Mouse (Mus musculus): ENCODE measurements at regions not wholly inside any gene's neighbourhood (a gene's known extent, or its start where the extent isn't known, plus 50 kb on each side); places are given as distances from the start of the nearest gene placed in this dataset.

DNA sequence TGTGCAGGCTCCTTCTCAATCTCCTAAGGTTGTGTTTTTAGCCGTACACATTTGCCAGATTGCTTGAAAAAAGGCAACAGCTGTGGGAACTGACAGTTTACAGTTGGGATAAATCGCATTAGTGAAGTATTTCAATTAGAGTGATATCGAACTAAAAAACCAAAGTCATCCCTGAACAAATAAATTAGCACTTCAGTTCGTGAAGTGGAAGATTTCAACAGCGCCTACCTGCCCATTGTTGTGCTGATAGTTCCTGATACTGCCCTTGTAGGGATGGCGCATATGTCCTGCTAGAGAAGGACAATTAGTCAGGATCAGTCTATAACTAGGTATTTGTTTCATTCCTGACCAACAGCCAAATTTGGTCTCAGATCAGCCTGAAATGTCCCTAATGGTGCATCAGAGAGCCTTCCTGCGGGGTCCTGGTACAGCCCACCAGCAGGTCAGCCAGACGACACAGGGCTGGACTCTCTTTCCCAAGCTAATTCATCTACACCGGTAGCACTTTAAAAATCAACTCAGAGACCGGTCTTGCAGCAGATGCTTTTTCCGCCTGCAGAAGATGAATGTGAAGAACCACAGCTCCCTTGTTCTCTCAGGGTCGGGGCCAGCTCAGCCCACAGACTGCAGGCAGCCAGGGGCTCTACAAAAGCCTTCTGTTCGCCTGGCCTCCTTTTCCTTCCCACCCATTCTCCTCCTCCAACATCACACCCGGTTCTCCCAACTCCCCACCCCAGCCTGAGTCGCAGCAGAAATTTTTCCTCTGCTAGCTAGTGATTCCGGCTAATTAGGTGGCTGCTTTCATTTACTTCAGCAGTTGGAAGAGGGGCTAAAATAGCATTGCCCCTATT is 146.1 kb downstream of the Psat1 start:
- peak; percentile 20 for DNase-seq

DNA sequence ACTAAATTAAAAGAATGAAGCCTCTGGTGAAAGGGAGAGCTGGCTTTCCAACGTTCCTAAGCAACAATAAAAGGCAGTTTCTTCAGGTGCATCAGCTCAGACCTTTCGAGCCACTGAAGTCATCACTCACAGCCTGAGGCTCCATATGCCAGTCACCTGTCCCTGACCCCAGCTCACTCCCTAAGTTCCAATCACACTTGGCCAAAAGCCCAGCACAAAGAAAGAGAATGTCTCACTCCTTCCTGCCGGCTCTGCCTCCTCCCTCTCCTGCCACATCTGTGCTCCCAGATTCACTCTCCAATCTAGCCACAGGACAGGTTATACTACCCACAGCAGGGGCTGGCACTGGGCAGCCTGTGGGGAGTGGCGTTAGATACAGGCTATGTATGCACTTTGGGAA is 150.7 kb downstream of the Psat1 start:
- DNase-seq: no peak

DNA sequence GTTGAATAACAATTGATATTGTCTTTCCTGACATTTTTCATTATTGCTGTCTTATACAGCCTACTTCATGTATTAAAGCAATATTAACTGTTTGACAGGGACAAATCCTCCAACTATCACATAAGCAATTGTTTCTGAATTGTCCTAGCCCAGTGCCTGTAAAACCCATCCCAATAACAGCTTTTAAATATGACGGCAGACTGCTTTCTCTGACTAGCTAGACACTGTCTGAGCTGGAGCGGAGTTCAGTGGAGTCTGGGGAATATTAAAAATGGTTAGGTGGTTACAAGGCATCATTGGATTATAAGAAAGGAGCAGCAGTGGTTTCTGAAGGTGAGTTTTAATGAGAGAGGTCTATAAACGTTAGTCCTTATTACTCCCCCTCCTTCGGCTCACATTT is 155.2 kb downstream of the Psat1 start:
- no peak for DNase-seq

DNA sequence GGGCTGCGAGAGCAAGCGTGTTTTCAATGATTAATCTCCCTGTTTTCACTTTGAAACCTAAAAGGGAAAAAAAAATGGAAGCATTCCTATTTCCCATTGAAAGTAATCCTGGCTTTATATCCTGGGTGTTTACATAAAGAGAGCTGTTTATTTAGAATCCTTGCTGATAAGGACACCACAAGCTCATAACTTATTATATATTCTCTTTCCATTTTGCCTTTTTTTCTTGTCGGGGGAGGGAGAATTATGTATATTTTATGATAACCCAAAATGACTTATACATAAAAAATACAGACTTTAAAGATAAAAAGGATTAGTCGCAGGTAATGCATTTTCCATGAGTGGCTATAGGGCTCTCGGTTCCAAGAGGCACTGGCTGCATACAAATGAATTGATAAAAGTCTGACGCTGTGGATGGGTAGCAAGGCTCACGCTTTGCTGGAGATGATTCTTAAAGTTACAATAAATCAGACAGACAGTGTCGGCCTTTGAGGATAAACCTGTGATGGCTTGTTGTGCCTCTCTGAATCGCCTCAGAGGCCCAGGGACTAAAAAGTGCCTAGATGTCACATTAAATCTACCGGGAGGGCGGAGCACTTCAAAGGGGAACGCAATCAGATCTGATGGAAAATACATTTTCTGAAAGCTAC is 155.7 kb downstream of the Psat1 start:
- DNase-seq: no peak

DNA sequence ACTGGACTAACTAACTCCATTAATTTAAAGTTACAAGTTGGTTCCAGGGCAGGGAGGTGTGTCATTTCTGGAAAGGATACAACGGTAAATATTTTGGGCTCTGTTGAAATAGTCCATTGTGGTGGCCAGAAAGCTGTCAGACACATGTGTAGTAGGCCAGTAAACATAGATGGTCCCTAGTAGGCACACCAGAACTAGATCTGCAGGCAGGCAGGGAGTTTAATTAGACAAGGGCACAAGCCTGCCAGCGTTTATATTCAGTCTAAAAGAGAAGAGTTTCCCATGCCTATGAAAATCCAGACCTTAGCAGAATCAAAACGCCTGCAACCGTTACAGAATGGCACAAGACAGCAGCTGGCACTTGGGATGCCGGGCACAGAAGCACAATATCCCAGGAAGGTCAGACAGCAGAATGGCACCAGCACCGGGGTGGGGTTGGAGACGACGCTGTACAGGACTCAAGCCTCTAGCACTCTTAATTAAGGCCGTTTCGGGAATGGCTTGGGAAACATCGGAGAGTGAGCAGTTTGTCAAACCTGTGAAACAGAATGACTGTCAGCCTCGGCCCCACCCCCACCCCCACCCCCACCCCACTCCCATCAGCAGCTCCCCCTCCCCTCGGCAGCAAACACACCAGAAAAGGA is 156.4 kb downstream of the Psat1 start:
- no peak for DNase-seq

DNA sequence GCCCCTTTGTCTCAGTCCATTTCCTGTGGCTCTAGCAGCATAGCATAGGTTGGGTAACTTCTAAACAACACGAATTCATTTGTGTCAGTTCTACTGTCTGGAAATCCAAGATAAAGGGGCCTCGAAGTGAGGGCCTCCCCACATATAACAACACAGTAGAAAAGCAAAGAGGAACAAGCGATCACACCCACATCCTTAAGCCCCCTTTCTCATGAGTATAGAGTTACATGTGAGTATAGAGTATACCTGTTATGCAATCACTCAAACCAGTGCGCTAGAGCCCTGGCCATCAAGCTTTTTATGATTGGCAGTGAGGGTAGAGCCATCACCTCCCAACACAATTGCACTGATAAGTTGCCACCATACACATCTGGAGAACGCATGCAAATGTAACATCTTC is 157.4 kb downstream of the Psat1 start:
- no peak for DNase-seq

DNA sequence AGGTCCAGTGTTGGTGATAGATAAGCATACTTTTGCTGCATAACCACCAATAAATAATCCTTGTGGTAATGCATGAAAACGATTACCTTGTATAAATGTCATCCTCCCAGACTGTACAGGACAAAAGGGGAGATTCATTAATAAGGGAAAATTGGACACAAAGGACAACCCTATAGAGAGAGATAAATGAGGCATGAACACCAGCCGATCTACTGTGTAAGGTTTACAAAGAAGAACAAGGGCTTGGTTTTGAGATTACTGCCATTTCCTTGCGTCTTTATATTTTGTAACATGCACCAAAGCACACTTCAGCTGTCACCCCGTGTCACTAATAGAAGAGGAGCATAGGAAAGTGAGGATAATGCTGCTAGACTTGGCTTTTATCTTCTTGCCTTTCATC is 162.5 kb downstream of the Psat1 start:
- no peak for DNase-seq

DNA sequence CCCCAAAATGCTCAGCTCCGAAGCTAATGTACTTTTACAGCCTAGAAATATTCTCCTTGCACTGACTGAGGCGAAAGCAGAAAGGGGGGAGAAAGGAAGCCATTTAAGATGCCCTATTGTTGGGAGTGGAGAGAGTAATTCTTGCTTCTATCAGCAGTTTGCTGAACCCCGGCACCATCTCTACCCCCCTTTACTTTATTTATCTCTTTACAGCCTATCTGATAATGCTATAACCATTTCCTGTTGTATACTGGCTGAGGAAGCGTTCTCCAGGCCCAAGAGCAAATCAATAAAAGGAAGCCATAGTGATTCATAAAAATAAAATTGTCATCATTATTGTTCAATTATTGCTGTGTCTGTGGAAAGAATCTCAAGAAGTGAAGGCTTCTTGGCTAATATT is 177.5 kb downstream of the Psat1 start:
- DNase-seq: no peak

DNA sequence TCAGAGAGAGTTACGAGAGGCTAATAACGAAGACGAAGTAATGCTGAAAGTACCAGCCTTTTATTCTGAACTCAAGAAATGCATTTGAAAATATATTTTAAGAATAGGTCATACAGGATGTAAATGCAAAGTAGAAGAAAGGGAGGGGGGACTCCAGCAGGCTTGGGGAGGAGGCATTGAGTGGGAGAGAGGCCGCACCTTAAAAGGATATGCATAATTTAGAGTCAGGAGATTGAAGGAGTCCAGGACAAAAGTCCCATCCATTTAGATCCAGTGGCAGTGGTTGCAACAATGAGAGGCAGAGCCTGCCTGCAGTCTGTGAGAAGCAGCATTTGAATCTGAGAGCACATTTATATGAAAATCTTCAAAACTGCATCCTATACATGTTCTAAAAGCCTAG is 186.1 kb downstream of the Psat1 start:
- DNase-seq: no peak

DNA sequence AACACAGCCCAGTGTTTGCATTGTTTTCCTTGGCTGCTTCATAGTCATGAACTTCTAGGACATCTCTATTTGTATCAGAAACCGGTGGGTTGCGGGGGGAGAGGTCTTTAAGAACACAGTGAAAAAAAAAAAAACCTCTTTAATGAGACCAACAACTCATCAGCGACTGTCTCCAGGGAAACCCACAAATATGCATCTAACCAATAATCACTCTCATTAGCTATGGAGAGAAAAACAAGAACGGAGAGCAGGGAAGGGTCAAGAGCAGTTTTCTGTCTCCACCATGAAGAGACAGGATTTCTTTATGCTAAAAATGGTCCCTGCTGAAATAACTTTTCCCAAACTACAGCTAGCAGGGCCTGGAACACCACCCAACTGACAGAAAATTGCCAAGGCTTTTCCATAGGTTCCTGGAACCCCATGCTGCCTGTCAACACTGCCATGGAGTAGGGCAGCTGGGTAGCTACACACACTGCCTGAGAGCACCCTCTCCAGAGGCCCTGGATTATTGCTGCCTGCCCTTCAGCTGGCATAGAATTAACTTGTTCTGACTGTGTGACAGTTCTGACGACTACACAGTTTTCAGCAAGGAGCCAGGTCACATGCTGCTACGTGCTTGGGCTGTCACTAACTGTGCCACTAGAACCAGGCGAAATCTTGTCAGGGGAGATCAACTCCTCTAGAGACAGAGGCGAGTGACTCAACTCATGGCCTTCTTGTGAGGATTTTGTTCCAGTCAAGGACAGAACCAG is 201.9 kb downstream of the Psat1 start:
- no peak for DNase-seq

DNA sequence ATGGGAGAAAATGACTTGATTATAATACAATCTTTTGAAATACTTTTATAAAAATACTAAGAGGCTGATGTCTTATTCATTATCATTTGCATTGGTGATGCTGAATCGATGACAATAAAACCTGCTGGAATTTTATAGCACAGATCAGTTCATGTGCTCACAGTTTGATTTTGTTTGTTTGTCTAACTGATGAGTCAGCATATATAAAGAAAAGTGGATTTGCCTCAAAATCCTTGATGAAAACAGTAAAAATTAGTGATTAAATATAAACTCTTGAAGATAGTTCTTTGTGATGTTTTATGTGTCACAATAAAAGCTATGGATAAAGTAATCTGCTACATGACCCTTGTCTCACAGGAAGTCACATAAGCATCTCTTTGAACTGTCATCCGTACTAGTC is 210.9 kb downstream of the Psat1 start:
- no peak for DNase-seq

DNA sequence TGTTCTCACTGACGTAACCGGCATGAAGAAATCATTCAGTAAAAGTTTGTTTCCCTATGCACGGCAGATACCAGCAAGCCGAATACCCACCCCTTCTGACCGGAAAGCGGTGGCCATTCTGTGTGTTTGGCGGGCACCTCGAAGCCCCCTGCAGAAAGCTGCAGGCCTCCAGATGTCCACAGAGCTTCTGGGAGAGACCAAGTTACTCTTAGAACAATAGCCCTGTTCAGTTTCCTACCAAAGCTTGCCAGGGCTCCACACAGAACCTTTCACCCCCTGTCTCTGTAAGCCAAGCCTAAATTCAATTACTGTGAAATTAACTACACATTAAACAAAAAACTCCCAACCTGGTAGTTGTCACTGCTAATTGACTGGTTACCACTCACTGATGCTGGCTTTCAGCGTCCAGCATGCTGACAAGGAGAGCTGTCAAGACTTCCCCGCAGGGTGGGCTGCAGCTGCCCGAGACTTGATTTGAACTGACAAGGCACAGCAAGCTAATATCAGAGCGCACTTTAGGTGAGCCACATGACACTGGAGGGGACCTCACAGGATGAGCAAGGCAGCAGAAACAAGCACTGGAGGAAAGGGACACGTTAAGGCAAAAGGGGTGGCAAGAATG is 220.2 kb downstream of the Psat1 start:
- DNase-seq: no peak

DNA sequence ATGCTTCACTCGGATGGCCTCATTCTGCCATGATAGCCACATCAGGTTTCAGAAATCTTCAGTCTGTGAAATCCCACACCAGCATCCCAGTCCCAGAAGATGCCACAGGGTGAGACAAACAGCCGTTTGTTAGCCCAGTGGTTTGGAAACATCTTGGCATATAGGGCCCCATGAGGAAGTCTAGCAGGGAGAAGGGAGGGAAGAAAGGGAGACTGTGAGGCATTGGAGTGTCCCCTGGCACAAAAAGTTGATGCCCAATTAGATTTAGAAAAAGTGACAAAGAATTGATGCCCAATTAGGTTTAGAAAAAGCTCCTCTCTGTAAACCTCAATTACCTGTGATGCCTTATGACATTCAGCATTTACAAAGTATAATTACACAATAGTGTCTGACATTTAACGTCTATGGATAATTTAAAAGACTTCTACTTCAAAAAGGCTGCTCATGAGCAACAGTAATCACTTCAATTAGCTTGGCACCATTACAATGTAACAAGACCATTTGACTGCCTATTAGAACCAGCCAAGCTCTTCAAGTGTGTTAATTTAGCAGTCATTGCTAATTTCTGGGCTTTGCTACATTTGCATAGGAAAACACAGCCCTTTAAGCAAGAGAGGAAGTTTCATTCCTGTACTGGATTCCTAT is 254.6 kb downstream of the Psat1 start:
- DNase-seq: no peak

DNA sequence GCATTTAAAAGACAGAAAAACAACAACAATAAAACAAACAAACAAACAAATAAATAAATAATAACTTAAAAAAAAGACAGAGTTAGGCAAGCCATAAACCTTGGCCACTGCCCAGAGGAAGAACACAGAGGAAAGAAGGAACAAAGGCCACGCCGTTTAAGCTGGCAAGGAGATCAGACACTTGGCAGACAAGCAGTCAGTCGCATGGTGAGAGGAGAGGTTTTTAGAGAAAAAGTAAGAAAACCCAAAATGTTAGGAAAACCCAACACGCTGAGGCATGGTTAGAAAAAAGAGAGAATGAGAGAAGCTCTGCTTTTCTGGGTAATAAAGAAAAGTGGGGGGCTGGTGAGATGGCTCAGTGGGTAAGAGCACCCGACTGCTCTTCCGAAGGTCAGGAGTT is 277.1 kb downstream of the Psat1 start:
- no peak for DNase-seq

DNA sequence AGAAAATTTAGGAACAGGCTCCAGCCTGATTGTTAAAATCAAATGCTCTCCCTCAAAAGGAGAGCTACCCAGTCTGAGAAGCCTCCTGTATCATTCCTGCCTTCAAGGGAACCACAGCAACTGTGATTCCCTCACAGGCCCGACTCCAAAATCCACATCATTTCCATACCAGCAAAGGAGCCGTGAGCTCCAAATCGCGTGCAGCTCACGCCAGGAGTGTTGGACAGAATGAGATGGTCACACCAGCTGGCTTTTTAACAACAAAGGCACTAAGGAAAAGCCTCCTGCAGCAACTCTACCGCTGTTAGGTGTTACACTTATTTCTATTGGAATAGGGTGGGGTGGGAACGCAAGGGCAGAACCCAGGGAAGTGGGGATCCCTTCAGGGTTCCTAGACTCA is 277.6 kb downstream of the Psat1 start:
- DNase-seq: no peak

DNA sequence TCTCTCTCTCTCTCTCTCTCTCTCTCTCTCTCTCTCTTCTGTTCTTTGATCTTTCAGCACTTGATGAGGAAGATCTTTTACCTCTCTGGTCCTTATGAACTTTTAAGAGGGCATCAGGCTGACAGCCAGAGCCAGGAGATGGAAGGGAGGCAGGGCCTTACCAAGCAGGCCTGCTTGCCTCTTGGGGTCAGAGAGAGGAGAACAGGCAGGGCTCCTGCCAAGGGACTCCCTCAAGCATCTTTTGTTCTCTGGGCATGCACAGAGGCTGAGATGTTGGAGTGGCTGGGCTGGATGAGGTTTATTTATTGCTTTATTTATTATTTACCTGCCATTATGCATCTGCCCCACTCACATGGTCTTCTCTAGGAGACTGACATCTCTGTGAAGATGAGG is 278.5 kb downstream of the Psat1 start:
- no peak for DNase-seq

DNA sequence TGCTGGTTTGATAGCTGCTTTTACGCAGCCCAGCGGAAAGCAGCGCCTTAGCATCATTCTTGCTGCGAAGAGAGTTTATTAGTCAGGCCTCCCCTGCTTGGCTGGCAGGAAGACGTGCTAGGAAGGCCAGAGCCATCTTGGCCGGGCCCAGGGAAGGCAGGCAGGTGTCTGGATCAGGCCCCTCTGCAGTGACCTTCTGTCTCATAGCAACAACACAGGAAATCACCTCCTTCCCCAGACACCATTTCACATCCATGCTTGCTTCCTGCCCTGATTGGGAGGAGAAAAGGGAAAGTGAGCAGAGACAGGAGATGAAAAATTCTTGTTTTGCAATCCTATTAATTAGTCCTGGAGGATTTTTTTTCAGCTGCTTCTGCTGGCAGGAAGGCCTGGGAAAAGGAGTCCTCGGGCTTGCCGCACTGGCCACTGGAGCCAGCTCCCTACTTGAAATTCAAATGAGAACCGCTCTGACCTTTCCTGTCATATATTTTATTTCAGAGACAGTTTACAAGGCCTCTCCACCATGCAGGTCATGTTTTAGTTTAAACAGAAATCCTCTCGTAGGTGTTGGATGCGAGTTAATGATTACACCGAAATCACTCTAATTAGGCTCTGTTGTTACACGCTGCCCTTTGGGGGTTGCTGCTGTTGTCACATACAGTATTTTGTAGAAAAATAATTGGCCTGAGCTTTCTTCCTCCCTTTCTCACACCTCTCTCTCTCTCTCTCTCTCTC is 279.1 kb downstream of the Psat1 start:
- no peak for DNase-seq

DNA sequence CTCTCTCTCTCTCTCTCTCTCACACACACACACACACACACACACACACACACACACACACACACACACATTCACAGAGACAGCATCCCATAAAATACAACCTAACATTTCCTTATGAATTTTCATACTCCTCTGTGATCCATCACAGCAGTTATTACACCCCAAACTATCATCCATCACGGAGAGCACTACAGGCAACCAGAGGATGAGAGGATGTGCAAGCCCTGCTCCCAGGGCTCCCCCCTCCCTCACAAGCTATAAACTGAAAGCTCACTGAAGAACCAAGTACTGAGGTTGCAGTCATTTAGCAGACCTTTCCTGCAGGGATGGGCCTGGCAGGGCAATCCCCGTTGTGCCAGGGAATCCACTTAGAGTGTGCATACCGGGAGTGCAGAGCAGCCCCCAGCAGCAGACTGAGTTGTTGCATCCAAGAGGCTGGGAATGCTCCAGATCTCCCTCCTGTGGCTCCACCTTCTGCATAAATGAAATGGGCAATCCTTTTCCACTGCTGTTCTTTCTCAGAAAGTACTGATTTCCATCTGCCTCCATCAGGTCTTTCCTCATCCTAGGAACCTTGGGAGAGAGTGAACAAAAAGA is 283.4 kb downstream of the Psat1 start:
- no peak for DNase-seq

DNA sequence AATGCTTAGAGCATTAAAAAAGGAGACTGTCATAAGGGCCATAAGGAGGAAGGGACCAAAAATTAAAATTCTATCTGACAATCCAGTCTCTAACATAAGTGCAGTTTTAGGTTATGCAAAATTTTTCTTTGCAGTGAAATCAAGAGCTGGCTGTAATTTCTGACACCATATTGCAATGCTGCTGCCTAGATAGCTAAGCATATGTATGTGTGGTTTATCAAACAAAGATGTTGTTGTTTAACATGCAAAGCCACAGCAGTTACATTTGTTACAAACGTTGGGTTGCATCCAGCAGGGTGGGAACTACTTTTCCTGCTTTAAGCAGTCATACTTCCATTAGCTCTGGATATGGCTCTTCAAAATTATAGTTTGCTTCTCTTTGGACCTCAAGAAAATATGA is 288.5 kb downstream of the Psat1 start:
- DNase-seq: no peak

DNA sequence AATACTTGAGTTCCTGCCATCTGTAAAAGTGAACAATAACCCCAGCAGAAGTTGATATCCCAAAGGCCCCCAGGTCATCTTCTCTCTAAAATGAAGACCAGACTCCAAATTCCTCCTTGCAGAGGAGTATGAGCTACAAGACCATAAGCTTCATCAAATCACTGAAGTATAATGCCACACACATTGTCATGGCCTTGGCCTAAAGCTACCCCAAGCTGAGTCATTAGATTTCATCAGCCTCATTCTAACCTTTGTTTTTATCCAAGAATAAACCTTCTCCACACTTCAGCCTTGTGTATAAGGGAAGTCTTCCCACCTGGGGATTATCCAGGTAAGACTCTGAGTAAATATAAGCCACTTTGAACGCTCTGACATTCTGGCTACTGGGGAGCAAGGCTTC is 289.3 kb downstream of the Psat1 start:
- DNase-seq: no peak

DNA sequence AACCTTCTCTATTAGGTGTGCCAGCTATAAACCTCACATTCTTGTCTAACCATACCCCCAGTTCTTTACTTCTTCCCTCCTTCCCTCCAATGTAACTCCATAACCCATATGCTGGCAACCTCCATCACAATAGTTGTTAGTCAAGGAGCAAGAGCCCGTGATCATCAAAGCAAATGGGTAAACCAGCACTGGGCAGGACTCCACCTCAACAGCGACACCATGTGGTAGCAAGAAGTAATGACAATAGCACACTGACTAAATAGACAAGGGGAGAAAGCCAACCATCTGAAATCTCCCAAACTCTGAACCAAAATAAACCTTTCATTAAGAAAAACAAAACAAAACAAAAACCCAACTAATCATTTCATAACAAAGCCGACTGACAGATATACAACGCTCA is 297.8 kb downstream of the Psat1 start:
- peak; percentile 43 for DNase-seq
